ENCODE assay signal across 30 mouse cellular contexts in the genomic region with DNA sequence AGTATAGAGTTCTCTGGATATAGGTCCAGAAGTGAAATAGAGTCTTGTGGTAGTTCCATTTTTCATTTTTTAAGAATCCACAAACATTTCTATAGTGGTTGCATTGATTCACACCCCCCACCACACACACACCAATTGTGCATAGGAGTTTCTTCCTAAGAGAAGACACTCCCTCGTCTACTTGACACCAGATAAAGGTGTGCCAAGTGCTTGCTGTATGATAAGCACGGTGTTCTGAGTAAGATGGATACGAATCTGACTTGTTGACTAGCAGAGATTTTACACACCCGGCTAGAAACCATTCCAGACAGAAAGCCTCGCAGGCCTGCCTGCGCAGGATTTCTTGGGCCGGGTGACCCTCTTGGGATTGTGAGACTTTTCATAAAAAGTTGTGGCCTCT. TPM values are rescaled to one million over a fixed set of nuclear protein-coding genes. Genes with fewer than 3 reads are reported as not detected.
A peak's percentile ranks its signal among the peaks of the same experiment; 100 is the strongest.
DNase-seq lines count a peak whose midpoint lies in the region; ATAC-seq and TF ChIP-seq lines count a peak whose summit lies in the region.
"Had no signal": no experiment of that assay in that cellular context is flagged by ENCODE, and none has a peak within 500 bp of the region (broad histone marks: within the 10 kb centered on the region; RNA-seq: fewer than 3 reads in every experiment).

No protein-coding gene starts in this region.

- H3K4me2 ChIP-seq in lung, postnatal 0 days (replicated peaks; ENCODE audit: low read depth, low read length) = no peak overlapping the region
- H3K4me2 ChIP-seq in liver, embryonic 12.5 days = peak overlapping the region; percentile 69
- peak overlapping the region; percentile 72 for H3K4me2 ChIP-seq in liver, embryonic 15.5 days
- H3K4me2 ChIP-seq: forebrain, embryonic 13.5 days; hindbrain, embryonic 12.5 days; hindbrain, embryonic 15.5 days had no signal

- TF ChIP-seq CTCF in lung, postnatal 0 days (IDR thresholded peaks at IDR 0.05) = no peak

- H3K36me3 ChIP-seq in lung, postnatal 0 days (ENCODE audit: insufficient read depth, low read length) = no peaks in the 10 kb centered on the region
- H3K36me3 ChIP-seq in liver, embryonic 12.5 days = no peaks in the 10 kb centered on the region
- no peaks in the 10 kb centered on the region for H3K36me3 ChIP-seq in liver, embryonic 15.5 days (replicated peaks)
- H3K36me3 ChIP-seq: forebrain, embryonic 10.5 days; G1E; heart, embryonic 10.5 days; hindbrain, embryonic 12.5 days; hindbrain, embryonic 15.5 days had no signal

- peak overlapping the region; percentile 84 for H3K27ac ChIP-seq in lung, postnatal 0 days (ENCODE audit: low read length)
- H3K27ac ChIP-seq in liver, embryonic 12.5 days = peak overlapping the region; percentile 92; the same call in 1 of the 2 replicates
- peak overlapping the region; percentile 92; the same call in 1 of the 2 replicates for H3K27ac ChIP-seq in liver, embryonic 15.5 days (replicated peaks)
- H3K27ac ChIP-seq: forebrain, embryonic 10.5 days; forebrain, embryonic 13.5 days; heart, adult 2 months; heart, embryonic 10.5 days; hindbrain, embryonic 12.5 days; hindbrain, embryonic 15.5 days had no signal

- ATAC-seq in lung, postnatal 0 days = no peak
- 0 out of 2 replicates have a peak, but pooled peaks have one; percentile 22 for ATAC-seq in liver, embryonic 12.5 days
- no peak for ATAC-seq in liver, embryonic 15.5 days (ENCODE audit: insufficient read depth)
- ATAC-seq: forebrain, embryonic 13.5 days; forebrain, embryonic 16.5 days had no signal

- DNase-seq in lung, postnatal 0 days (ENCODE audit: low spot score) = no peak
- no peak for DNase-seq in lung, adult 18-20 months
- DNase-seq in kidney, postnatal 4 days = no peak
- DNase-seq in gastrocnemius, adult 18-20 months (ENCODE audit: low spot score) = no peak
- no peak for DNase-seq in spleen, adult 18-20 months
- DNase-seq: adrenal gland, adult 2 months; adrenal gland, postnatal 14 days; B cell, adult 2 months; cerebellum, adult 18-20 months; cerebellum, adult 9-10 months; cerebellum, postnatal 14 days; gastrocnemius, postnatal 10 days; gastrocnemius, postnatal 36 days; heart, adult 2 months had no signal

- TF ChIP-seq EP300 in lung, postnatal 0 days (IDR thresholded peaks at IDR 0.05) = no peak

- WGBS in lung, postnatal 0 days = 47% methylated on average over 7 of the region's 7 CpGs
- 43% methylated on average over 7 of the region's 7 CpGs for WGBS in liver, embryonic 12.5 days (ENCODE audit: insufficient replicate concordance)
- 31% methylated on average over 7 of the region's 7 CpGs for WGBS in liver, embryonic 15.5 days (ENCODE audit: insufficient replicate concordance)

- H3K4me3 ChIP-seq in lung, postnatal 0 days (ENCODE audit: low read depth, low read length) = no peak overlapping the region
- no peak overlapping the region for H3K4me3 ChIP-seq in liver, embryonic 12.5 days
- no peak overlapping the region for H3K4me3 ChIP-seq in liver, embryonic 15.5 days (replicated peaks)
- H3K4me3 ChIP-seq: forebrain, embryonic 10.5 days; forebrain, embryonic 13.5 days; heart, adult 2 months; heart, embryonic 10.5 days; hindbrain, embryonic 12.5 days; hindbrain, embryonic 15.5 days had no signal

- H3K9me3 ChIP-seq in lung, postnatal 0 days (ENCODE audit: low read length) = no peaks in the 10 kb centered on the region
- H3K9me3 ChIP-seq in liver, embryonic 12.5 days (replicated peaks) = no peaks in the 10 kb centered on the region
- H3K9me3 ChIP-seq in liver, embryonic 15.5 days (replicated peaks) = no peaks in the 10 kb centered on the region
- H3K9me3 ChIP-seq: forebrain, embryonic 10.5 days; forebrain, embryonic 13.5 days; G1E; heart, embryonic 10.5 days; hindbrain, embryonic 12.5 days; hindbrain, embryonic 15.5 days had no signal

- no peak overlapping the region for H3K9ac ChIP-seq in lung, postnatal 0 days (replicated peaks; ENCODE audit: low read depth)
- no peak overlapping the region for H3K9ac ChIP-seq in liver, embryonic 12.5 days
- H3K9ac ChIP-seq in liver, embryonic 15.5 days = no peak overlapping the region
- H3K9ac ChIP-seq: forebrain, embryonic 13.5 days; hindbrain, embryonic 12.5 days; hindbrain, embryonic 15.5 days had no signal

- H3K27me3 ChIP-seq in lung, postnatal 0 days (replicated peaks; ENCODE audit: insufficient read depth, low read length) = no peaks in the 10 kb centered on the region
- peaks cover 82% of the 10 kb centered on the region for H3K27me3 ChIP-seq in liver, embryonic 12.5 days (replicated peaks)
- H3K27me3 ChIP-seq in liver, embryonic 15.5 days = peaks cover 78% of the 10 kb centered on the region

- H3K4me1 ChIP-seq in lung, postnatal 0 days (ENCODE audit: insufficient read depth, low read depth, low read length) = peaks cover 4% of the 10 kb centered on the region
- peaks cover 54% of the 10 kb centered on the region for H3K4me1 ChIP-seq in liver, embryonic 12.5 days
- peaks cover 54% of the 10 kb centered on the region for H3K4me1 ChIP-seq in liver, embryonic 15.5 days (replicated peaks)

RNA-seq across cellular contexts. Expression of gene Wnt3a, which starts 30.9 kb away (rescaled TPM):
- polyA plus RNA-seq in lung, postnatal 0 days (2015; fragmentation: Nextera tagmentation; extraction: Ambion mirVana) = 12.6 and 18.9 TPM in 2 replicates
- 0.06 TPM in 1 of 2 replicates, not detected in the other for polyA plus RNA-seq in liver, embryonic 12.5 days (2016; fragmentation: Nextera tagmentation; extraction: Ambion mirVana)
- 0.03 TPM in 1 of 2 replicates, not detected in the other for polyA plus RNA-seq in liver, embryonic 15.5 days (2015; fragmentation: Nextera tagmentation; extraction: Ambion mirVana)
- total RNA-seq in gastrocnemius, adult 18-20 months (2021) = not detected
- total RNA-seq: adrenal gland, adult 2 months; adrenal gland, postnatal 14 days; adrenal gland, postnatal 4 days; CH12.LX; G1E; gastrocnemius, postnatal 10 days; gastrocnemius, postnatal 36 days; granulocyte monocyte progenitor cell, adult 5-6 weeks; heart, adult 2 months; heart, postnatal 25 days; hematopoietic stem cell, adult 5-6 weeks had no signal
- polyA plus RNA-seq: adrenal gland, adult 2 months; G1E; heart, adult 2 months; heart, embryonic 14.5 days; heart, postnatal 0 days had no signal

RNA-seq across cellular contexts. Expression of gene Arf1, which starts 31.6 kb away (rescaled TPM):
- 630 and 647 TPM in 2 replicates for polyA plus RNA-seq in lung, postnatal 0 days (2015; fragmentation: Nextera tagmentation; extraction: Ambion mirVana)
- 341 TPM in 2 replicates for polyA plus RNA-seq in liver, embryonic 12.5 days (2016; fragmentation: Nextera tagmentation; extraction: Ambion mirVana)
- 255 and 269 TPM in 2 replicates for polyA plus RNA-seq in liver, embryonic 15.5 days (2015; fragmentation: Nextera tagmentation; extraction: Ambion mirVana)
- 100 to 1,000 TPM; 230 to 237 TPM for total RNA-seq in gastrocnemius, adult 18-20 months (2021)

RNA-seq across cellular contexts. Expression of gene Wnt9a, which starts 47.1 kb away (rescaled TPM):
- polyA plus RNA-seq in lung, postnatal 0 days (2015; fragmentation: Nextera tagmentation; extraction: Ambion mirVana) = 9.7 and 10.5 TPM in 2 replicates
- polyA plus RNA-seq in liver, embryonic 12.5 days (2016; fragmentation: Nextera tagmentation; extraction: Ambion mirVana) = 0.32 and 0.50 TPM in 2 replicates
- polyA plus RNA-seq in liver, embryonic 15.5 days (2015; fragmentation: Nextera tagmentation; extraction: Ambion mirVana) = 0.20 and 0.33 TPM in 2 replicates
- total RNA-seq in gastrocnemius, adult 18-20 months (2021) = 1 to 10 TPM; 7.9 to 9.9 TPM
- total RNA-seq: CH12.LX; granulocyte monocyte progenitor cell, adult 5-6 weeks had no signal
- polyA plus RNA-seq: G1E had no signal

RNA-seq across cellular contexts. Expression of gene 2310033P09Rik, which starts 51.5 kb away (rescaled TPM):
- 32.9 and 34.8 TPM in 2 replicates for polyA plus RNA-seq in lung, postnatal 0 days (2015; fragmentation: Nextera tagmentation; extraction: Ambion mirVana)
- polyA plus RNA-seq in liver, embryonic 12.5 days (2016; fragmentation: Nextera tagmentation; extraction: Ambion mirVana) = 25.1 and 26.6 TPM in 2 replicates
- 15.4 and 15.9 TPM in 2 replicates for polyA plus RNA-seq in liver, embryonic 15.5 days (2015; fragmentation: Nextera tagmentation; extraction: Ambion mirVana)
- 1 to 10 TPM; 2.3 to 2.6 TPM for total RNA-seq in gastrocnemius, adult 18-20 months (2021)

RNA-seq across cellular contexts. Expression of gene Mrpl55, which starts 57.4 kb away (rescaled TPM):
- 60.0 and 74.0 TPM in 2 replicates for polyA plus RNA-seq in lung, postnatal 0 days (2015; fragmentation: Nextera tagmentation; extraction: Ambion mirVana)
- 78.3 and 82.8 TPM in 2 replicates for polyA plus RNA-seq in liver, embryonic 12.5 days (2016; fragmentation: Nextera tagmentation; extraction: Ambion mirVana)
- polyA plus RNA-seq in liver, embryonic 15.5 days (2015; fragmentation: Nextera tagmentation; extraction: Ambion mirVana) = 50.5 and 51.0 TPM in 2 replicates
- 10 to 100 TPM; 57.0 to 65.8 TPM for total RNA-seq in gastrocnemius, adult 18-20 months (2021)

Comparison
In these comparisons a context has a peak if more than half of its experiments do, and no peak if none do; other contexts are left out.
1. RNA of gene Wnt3a, which starts 30.9 kb away (polyA plus RNA-seq): 12.6 to 18.9 TPM in lung, postnatal 0 days; 0.03 TPM in liver, embryonic 15.5 days and 0.06 TPM in liver, embryonic 12.5 days; every median in the first group is over 10 times any median in the second.
2. Peak in every context shown above with its lines, with median percentiles within 50 percentile points of each other: H3K27ac ChIP-seq.